Mouse (Mus musculus): ENCODE data around the gene Gm36028. TPM values are rescaled to one million over a fixed set of nuclear protein-coding genes. Genes with fewer than 3 reads are reported as not detected.

The Gm36028 gene
- total RNA-seq, 2 experiments from 2014 or later: 0.37 to 0.43 TPM

DNA sequence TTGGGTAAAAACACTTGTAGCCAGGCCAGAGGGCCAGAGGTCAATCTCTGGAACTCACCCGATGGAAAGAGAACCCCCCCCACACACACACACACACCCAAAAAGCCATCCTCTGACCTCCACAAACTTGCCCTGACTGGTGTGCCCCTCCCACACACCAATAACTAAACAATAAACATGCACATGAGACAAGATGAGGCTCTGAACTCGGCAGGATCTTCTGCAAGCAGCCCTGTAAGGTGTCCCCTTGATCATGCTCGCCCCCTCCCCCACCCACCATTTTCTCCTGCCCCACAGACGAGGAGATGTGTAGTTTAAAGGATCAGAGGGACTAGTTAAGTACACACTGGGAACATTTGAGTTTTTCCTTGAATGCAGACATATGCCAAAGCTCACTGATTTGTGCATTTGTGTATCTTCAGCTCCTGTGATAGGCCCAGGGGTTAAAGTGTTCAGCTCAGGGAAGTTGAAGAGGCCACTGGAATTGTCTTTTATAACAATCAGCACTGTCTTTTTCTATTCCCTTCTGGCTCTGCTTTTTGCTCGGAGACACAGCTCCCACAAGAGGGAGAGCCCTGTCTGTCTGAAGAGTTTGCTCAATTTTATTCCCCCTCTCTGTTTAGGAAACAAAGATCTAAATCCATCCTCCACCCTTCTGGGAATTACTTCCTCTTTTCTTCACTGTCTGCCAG is 47.1 kb downstream of the Gm36028 start:
- intact Hi-C loops (cut with DNase I): loop anchor here (2.0 to 5.0 kb wide), 2 partner anchors 53 to 129 kb away; partner anchors contain the start of gene Lrrc58
- DNase-seq: no peak

DNA sequence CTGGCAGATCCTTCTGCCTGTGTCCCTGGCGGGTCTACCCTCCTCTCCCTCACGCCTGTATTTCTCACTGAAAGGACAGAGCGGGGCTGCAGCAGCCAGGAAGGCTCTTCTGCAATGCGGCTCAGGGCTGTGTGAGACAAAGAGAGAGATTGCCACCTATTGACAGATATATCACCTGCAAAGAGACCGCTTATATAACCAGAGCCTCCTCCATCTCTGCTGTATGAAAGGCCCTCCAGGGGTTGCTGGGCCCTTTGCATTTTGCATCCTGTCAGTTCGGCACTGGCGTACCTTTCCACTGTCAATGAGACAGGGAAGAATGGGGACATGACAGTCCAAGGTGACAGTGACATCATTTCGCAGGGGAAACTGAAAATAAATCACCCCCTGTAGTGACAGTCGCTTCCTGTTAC is 48.5 kb downstream of the Gm36028 start:
- intact Hi-C loops (cut with DNase I): loop anchor here (2.0 to 5.0 kb wide), 2 partner anchors 55 to 128 kb away; partner anchors contain the start of gene Lrrc58
- peak in 1 of 2 experiments; percentile 39 for DNase-seq

DNA sequence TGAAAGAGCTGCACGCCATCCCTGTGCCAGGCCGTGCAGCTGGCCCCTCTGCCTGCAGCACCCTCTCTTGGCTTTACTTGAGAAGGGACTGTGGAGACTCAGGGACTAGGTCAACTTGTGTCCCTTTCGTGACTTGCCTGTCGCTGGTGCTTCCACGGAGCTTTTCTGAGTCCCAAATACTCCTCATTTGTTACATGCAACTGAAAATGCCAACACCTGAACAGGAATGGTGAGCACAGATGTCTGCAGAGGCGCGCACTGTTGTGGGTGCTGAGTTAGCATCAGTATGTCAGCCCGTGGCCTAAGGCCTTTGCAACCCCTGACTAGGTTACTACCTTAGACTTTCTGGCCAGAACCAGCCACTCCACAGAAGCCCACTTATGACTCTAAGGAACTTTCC is 49.1 kb downstream of the Gm36028 start:
- no peak for DNase-seq
- intact Hi-C loops (cut with DNase I): loop anchor here (2.0 to 5.0 kb wide), 2 partner anchors 55 to 127 kb away; partner anchors contain the start of gene Lrrc58

DNA sequence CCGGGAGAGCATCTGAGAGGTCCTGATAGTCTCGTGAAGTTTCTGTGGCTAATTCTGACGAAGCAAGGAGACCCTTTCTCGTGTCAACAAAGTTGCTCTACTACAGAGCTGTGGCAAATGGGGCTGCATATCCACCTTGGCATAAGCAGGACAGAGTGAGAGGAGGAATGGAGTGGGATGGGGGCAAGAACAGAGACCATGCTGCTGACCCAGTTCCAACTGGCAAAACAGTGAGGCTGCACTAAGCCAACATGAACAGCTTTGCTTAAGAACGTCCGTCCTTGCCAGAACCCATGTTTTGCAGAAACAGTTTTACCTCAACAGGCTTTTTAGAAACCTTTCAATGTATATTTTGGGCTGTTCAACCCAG is 51.3 kb downstream of the Gm36028 start:
- intact Hi-C loops (cut with DNase I): loop anchor here (2.0 to 5.0 kb wide), 2 partner anchors 55 to 702 kb away; no protein-coding TSS in a partner anchor
- peak in 1 of 2 experiments; percentile 42 for DNase-seq

DNA sequence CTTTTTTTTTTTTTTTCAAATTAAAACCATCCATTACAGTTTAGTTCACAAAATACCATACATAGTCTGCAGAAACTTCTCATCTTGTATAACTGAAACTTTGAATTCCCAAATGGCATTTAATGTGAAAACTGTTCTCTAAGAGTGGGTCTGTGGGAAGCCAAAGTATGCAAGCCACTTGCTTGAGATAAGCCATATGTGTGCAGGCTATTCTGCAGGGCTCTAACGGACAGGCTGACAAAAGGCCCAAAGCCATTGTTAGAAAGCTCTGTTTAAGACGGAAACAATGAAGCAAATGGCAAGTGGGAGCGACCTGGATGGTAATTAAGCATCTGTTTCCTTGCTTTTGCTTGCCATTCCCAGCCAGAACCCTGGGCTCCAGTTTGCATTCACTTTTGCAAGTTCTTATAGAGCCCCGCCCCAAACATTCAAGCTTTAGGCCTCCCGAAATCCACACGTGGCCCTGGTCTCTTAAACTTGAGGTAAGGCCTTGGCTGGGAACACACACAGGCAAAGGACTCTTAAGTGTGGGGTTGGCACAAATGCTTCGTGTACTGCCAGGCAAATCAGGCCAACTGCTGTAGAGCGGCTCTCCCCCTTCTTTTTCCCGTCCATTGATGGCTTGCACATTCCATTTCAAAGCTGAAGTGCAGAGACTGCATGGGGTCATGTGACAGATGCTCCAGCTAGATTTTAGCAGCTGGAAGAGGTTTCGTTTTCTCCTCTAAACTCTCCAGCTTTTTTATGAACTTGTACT is 51.9 kb downstream of the Gm36028 start:
- intact Hi-C loops (cut with DNase I): loop anchor here (2.0 to 5.0 kb wide), 2 partner anchors 54 to 702 kb away; no protein-coding TSS in a partner anchor
- DNase-seq: peak in 1 of 2 experiments; percentile 45

DNA sequence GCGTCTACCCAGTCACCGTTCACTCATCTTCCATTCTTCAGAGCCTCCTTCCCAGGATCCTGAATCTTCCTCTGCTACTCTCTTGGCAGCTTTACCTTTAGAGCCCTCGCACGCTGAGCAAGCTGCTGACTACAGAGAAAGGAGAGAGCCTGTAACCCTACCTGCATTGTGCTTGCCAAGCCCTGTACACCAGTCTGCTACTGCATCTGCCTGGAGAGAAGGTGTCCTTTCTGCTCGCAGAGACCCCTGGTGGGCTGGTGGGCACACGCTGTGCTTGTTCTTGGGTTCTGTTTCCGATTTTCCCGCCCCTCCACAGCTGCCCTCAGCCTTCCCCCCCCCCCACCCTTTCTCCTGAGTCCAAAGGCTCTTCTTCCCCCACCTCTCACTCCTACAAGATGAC is 53.7 kb downstream of the Gm36028 start:
- intact Hi-C loops (cut with DNase I): loop anchor here (5.0 kb wide), 1 partner anchor 700 kb away; no protein-coding TSS in a partner anchor
- no peak for DNase-seq

DNA sequence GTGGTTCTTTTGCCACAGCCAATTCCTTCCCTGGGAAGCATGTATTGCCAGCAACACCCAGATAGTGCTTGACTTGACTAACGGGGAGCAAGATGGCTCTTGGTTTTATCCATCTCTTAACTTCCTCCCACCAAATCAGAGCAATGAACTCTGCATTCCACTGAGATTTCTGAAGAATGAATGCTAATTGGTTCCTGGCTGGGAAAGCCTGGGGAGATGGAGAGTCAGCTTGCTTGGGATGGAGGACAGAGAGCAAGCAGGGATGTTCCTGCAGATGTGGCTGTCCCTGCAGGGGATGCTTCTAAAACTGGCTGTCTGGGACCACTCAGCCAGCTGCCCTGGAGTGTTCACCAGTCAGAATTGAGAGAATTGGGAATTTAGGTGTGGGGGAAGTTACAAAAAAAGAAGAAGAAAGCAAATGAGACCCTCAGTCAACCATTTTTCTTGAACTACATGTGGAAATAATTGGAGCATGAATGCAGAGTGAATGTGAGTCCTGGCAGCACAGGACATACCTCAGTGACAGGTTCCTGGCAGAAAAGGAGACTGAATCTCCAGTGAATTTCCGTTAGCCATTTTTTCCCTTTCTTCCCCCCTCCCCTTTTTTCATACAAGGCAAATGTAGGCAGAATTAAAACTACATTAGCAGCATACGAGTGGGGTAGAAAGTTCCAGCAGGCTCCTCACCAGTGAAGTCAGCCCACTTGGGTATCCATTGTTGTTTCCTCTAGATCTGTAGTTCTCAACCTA is 55.0 kb downstream of the Gm36028 start:
- intact Hi-C loops (cut with DNase I): loop anchor here (5.0 kb wide), 1 partner anchor 699 kb away; no protein-coding TSS in a partner anchor
- DNase-seq: no peak

GRCm38 (mm10) chr16:37803387-37803950 is 57.5 kb downstream of the Gm36028 start:
- intact Hi-C loops (cut with DNase I): no loop called here
- no peak for DNase-seq

GRCm38 (mm10) chr16:37802686-37803295 is 58.2 kb downstream of the Gm36028 start:
- peak in 1 of 2 experiments; percentile 1 for DNase-seq
- intact Hi-C loops (cut with DNase I): no loop called here

GRCm38 (mm10) chr16:37801097-37801496 is 59.8 kb downstream of the Gm36028 start:
- intact Hi-C loops (cut with DNase I): no loop called here
- no peak for DNase-seq

Other genes with a start within 250 kb of the Gm36028 start
- 100 to 1,000 TPM; 124 to 140 TPM for gene Ndufb4, start 206.7 kb downstream of the Gm36028 start, total RNA-seq (2021)
- gene Fstl1, start 84.3 kb downstream of the Gm36028 start, total RNA-seq (2021): 100 to 1,000 TPM; 221 to 228 TPM
- gene Lrrc58, start 7.2 kb upstream of the Gm36028 start, total RNA-seq (2021): 10 to 100 TPM; 85.6 to 85.7 TPM
- gene Gpr156, start 55.4 kb upstream of the Gm36028 start, total RNA-seq (2021): under 1 TPM in 1 of 2 experiments, not detected in 1; 0.07 TPM
- 10 to 100 TPM; 54.5 to 55.3 TPM for gene Gsk3b, start 227.9 kb upstream of the Gm36028 start, total RNA-seq (2021)